Mouse (Mus musculus) midbrain, embryonic 16.5 days (tissue): ENCODE measurements at regions not wholly inside any gene's neighbourhood (a gene's known extent, or its start where the extent isn't known, plus 50 kb on each side); places are given as distances from the start of the nearest gene placed in this dataset.
A peak's percentile ranks its signal among the peaks of the same experiment; 100 is the strongest.

ENCODE experiments used
- ATAC-seq: fragments of 200-750 bp; cut with Nextera tagmentation; 2 replicates; pipeline ENCODE4 v1.8.0; 2017; ENCODE audit warnings: moderate TSS enrichment
- H3K27ac ChIP-seq: fragments of 300-500 bp; sonication (generic); 2 replicates; pipeline ENCODE4 v1.5.1; 2014; ENCODE audit warnings: mild to moderate bottlenecking, low read length, mixed read lengths
- H3K27me3 ChIP-seq: fragments of 300-500 bp; sonication (generic); 2 replicates; pipeline ENCODE4 v1.6.1; 2014; ENCODE audit warnings: low read depth, low read length, mixed read lengths; ENCODE audit not compliant: control insufficient read depth, insufficient read depth
- H3K36me3 ChIP-seq: fragments of 300-500 bp; sonication (generic); 2 replicates; pipeline ENCODE4 v1.6.1; 2014; ENCODE audit warnings: mild to moderate bottlenecking, low read length, moderate library complexity, mixed read lengths; ENCODE audit not compliant: control insufficient read depth, insufficient read depth
- H3K4me1 ChIP-seq: fragments of 300-500 bp; sonication (generic); 2 replicates; pipeline ENCODE4 v1.6.1; 2014; ENCODE audit warnings: mild to moderate bottlenecking, low read length, mixed read lengths; ENCODE audit not compliant: control insufficient read depth, insufficient read depth
- H3K4me2 ChIP-seq: fragments of 300-500 bp; sonication (generic); 2 replicates; pipeline ENCODE4 v1.6.1; 2014; ENCODE audit warnings: mild to moderate bottlenecking, low read length, mixed read lengths
- H3K4me3 ChIP-seq: fragments of 300-500 bp; sonication (generic); 2 replicates; pipeline ENCODE4 v1.5.1; 2014; ENCODE audit warnings: low read depth, mild to moderate bottlenecking, low read length, moderate library complexity, mixed read lengths
- H3K9ac ChIP-seq: fragments of 300-500 bp; sonication (generic); 2 replicates; pipeline ENCODE4 v1.6.1; 2014; ENCODE audit warnings: low read depth, low read length, mixed read lengths
- H3K9me3 ChIP-seq: fragments of 300-500 bp; sonication (generic); replicated peaks from 2 replicates; pipeline ENCODE4 v1.6.1; 2014; ENCODE audit warnings: mild to moderate bottlenecking, low read length, mixed read lengths; ENCODE audit not compliant: control insufficient read depth, poor library complexity, severe bottlenecking
- whole genome bisulfite sequencing: fragments of 180-500 bp; shearing (Covaris S2); extraction: QIAGEN DNeasy Blood & Tissue Kit; methylation state at CpG from one replicate; pipeline ENCODE4 v1.1.7; 2014; 5-methylcytosine and 5-hydroxymethylcytosine counted together

GRCm38 (mm10) chr4:10201835-10202234, 672.5 kb upstream of the 2610301B20Rik start:
- H3K27ac ChIP-seq: no peak overlapping the region
- 0 out of 2 replicates have a peak, but pooled peaks have one; percentile 25 for ATAC-seq
- 45% methylated on average over 3 of the region's 3 CpGs for WGBS

DNA sequence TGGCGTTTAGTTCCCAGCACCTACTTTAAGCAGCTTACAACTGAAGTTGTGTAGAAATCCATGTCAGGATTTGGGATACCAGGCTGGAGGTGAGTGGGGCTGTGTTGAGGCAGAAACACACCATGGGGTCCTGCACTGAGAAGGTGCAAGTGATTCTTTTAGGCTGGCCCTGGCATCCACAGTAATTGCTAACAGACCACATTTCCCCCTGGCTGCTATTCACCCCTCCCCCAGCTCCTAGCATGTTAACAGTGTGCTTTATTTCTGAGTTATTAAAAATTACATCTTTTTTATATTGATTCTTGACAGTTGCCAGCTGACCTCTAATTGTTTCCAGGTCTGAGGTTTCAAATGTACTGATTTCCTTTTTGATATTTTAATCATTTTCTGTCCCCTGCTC, 670.1 kb upstream of the 2610301B20Rik start:
- no peak overlapping the region for H3K27ac ChIP-seq
- WGBS: 86% methylated on average over 1 of the region's 1 CpGs
- ATAC-seq: no peak
- H3K9me3 ChIP-seq: no peaks in the 10 kb centered on the region
- H3K4me1 ChIP-seq: no peaks in the 10 kb centered on the region
- H3K27me3 ChIP-seq: no peaks in the 10 kb centered on the region
- no peak overlapping the region for H3K4me3 ChIP-seq
- no peak overlapping the region for H3K9ac ChIP-seq
- no peaks in the 10 kb centered on the region for H3K36me3 ChIP-seq
- H3K4me2 ChIP-seq: no peak overlapping the region

More at GRCm38 (mm10) chr4:10201835-10202234, 672.5 kb upstream of the 2610301B20Rik start:
- H3K9me3 ChIP-seq: no peaks in the 10 kb centered on the region
- H3K36me3 ChIP-seq: no peaks in the 10 kb centered on the region
- H3K4me2 ChIP-seq: no peak overlapping the region
- no peaks in the 10 kb centered on the region for H3K27me3 ChIP-seq
- H3K4me3 ChIP-seq: no peak overlapping the region
- no peaks in the 10 kb centered on the region for H3K4me1 ChIP-seq
- no peak overlapping the region for H3K9ac ChIP-seq

DNA sequence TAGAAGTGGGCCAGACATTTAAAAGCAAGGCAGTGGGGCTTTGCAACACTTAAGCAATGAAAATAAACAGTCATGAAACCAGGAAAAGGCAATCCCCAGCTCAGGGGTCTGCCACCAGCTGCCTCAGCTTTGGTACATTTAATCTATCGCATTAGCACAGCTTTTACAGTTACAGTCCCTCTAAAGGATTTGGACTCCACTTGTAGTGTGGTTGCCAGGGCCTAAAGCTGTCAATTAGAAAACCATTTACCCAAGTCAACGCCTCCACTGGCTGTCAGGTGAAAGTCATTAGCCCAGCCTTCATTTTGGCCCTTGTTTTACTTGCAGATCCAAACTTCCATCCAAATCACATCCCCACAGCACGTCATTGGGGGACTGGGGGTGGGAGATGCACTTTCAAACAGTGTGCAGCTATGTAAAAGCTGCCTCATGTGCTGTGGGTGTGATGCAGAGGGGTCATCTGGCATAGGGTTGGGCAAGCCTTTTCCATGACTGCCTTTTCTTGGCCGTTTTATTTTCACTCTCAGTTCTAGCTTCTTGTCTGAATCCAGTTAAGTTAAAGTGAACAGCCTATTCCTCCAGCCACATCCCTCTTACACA, 664.9 kb upstream of the 2610301B20Rik start:
- H3K4me3 ChIP-seq: no peak overlapping the region
- H3K27ac ChIP-seq: no peak overlapping the region
- WGBS: 61% methylated on average over 4 of the region's 4 CpGs
- H3K9me3 ChIP-seq: no peaks in the 10 kb centered on the region
- 0 out of 2 replicates have a peak, but pooled peaks have one; percentile 25 for ATAC-seq
- H3K4me2 ChIP-seq: no peak overlapping the region
- no peak overlapping the region for H3K9ac ChIP-seq
- no peaks in the 10 kb centered on the region for H3K4me1 ChIP-seq
- H3K27me3 ChIP-seq: no peaks in the 10 kb centered on the region
- no peaks in the 10 kb centered on the region for H3K36me3 ChIP-seq

GRCm38 (mm10) chr4:10211303-10211702, 663.0 kb upstream of the 2610301B20Rik start:
- no peak for ATAC-seq
- H3K9me3 ChIP-seq: no peaks in the 10 kb centered on the region
- 88% methylated on average over 4 of the region's 4 CpGs for WGBS

GRCm38 (mm10) chr4:10235324-10235723, 639.0 kb upstream of the 2610301B20Rik start:
- no peak overlapping the region for H3K9ac ChIP-seq
- no peaks in the 10 kb centered on the region for H3K9me3 ChIP-seq
- H3K4me3 ChIP-seq: no peak overlapping the region
- H3K27ac ChIP-seq: no peak overlapping the region
- no peak for ATAC-seq
- H3K4me2 ChIP-seq: no peak overlapping the region
- no peaks in the 10 kb centered on the region for H3K36me3 ChIP-seq
- 92% methylated on average over 5 of the region's 5 CpGs for WGBS
- H3K4me1 ChIP-seq: no peaks in the 10 kb centered on the region
- H3K27me3 ChIP-seq: no peaks in the 10 kb centered on the region

More at GRCm38 (mm10) chr4:10211303-10211702, 663.0 kb upstream of the 2610301B20Rik start:
- H3K4me2 ChIP-seq: no peak overlapping the region
- no peaks in the 10 kb centered on the region for H3K36me3 ChIP-seq
- no peaks in the 10 kb centered on the region for H3K4me1 ChIP-seq
- no peak overlapping the region for H3K9ac ChIP-seq
- H3K4me3 ChIP-seq: no peak overlapping the region
- H3K27ac ChIP-seq: no peak overlapping the region
- H3K27me3 ChIP-seq: no peaks in the 10 kb centered on the region

DNA sequence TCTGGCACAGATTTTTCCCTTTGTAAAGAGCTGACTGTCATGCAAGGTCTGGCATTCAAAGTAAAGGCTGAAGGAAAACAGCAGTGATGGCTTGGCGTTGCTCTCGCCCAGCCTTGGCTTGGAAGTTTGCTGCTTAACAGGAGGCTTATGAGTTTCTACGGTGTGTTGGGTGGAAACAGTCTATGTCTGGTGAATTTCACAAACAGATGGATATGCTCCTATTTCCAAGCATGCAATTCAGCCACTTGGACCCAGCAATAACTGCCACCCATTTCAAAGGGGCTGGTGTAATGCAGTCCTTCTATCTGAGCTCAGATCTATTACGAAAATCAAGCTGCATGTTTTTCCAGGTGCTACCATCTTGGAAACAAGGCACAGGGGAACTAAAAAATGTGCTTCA, 632.2 kb upstream of the 2610301B20Rik start:
- H3K4me1 ChIP-seq: no peaks in the 10 kb centered on the region
- H3K27ac ChIP-seq: no peak overlapping the region
- ATAC-seq: no peak
- 89% methylated on average over 4 of the region's 4 CpGs for WGBS
- H3K9ac ChIP-seq: no peak overlapping the region
- H3K4me3 ChIP-seq: no peak overlapping the region
- no peak overlapping the region for H3K4me2 ChIP-seq
- no peaks in the 10 kb centered on the region for H3K36me3 ChIP-seq
- H3K27me3 ChIP-seq: no peaks in the 10 kb centered on the region
- H3K9me3 ChIP-seq: no peaks in the 10 kb centered on the region

DNA sequence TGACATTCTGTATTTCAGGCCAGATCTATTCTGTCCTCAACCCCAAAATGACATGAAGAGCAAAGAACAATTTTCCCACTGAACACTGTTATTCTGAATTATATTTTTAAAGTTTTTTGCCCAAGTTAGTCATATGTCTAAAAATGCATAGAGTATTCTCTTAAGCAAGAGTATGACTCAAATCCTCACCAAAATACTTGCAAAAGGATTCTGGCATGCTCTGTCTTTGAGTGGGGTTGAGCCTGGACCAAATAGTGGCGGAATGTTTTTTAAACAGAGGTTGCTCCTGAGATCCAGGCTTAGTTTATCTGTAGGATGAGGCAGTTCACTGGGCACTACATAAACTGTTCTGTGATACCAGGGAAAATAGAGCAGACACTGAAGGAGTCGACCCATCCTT, 631.4 kb upstream of the 2610301B20Rik start:
- ATAC-seq: no peak

DNA sequence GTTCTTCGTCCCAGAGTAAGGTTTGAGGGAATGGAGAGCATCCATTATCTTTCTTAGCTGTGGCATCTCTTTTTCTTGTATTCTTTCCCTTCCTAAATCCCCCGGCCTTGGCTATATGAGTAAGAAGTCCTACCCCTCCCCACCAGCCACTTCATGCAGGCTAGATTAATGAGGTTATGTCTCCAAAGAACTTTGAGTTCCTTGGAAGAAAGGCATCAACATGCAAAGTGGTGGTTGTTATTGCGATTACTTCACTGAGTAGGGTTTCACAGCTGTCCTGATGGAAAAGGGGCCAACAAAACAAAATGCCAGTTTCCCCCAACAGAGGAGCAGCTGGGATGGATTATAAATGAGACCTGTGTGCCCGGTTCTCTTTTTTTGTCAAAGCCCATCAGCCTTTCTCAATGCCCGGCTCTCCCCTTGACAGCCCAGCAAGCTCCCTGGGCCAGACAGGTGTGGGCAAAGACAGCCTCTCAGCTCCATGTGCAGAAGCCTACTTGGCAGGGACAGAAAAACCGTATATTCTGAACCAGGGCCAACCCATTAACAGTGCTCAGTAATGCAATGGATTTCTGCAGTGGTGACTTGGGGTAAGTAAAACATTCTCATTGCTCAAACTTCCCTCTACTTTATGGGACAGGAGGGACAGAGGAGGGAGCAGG, 620.1 kb upstream of the 2610301B20Rik start:
- Histone ChIP-seq H3K4me3 (no peak overlapping the region), H3K4me2 (no peak overlapping the region), H3K27ac (no peak overlapping the region), H3K9me3 (no peaks in the 10 kb centered on the region), H3K4me1 (no peaks in the 10 kb centered on the region), H3K36me3 (no peaks in the 10 kb centered on the region), H3K9ac (no peak overlapping the region), H3K27me3 (no peaks in the 10 kb centered on the region)
- no peak for ATAC-seq
- 74% methylated on average over 6 of the region's 6 CpGs for WGBS

More for the DNA sequence above, 631.4 kb upstream of the 2610301B20Rik start:
- Histone ChIP-seq H3K4me3 (no peak overlapping the region), H3K4me2 (no peak overlapping the region), H3K9ac (no peak overlapping the region), H3K36me3 (no peaks in the 10 kb centered on the region), H3K27me3 (no peaks in the 10 kb centered on the region), H3K27ac (no peak overlapping the region), H3K4me1 (no peaks in the 10 kb centered on the region), H3K9me3 (no peaks in the 10 kb centered on the region)
- whole genome bisulfite sequencing: 85% methylated on average over 2 of the region's 2 CpGs

- 75% methylated on average over 4 of the region's 4 CpGs for WGBS
- ATAC-seq: no peak
These were observed 616.8 kb upstream of the 2610301B20Rik start for GRCm38 (mm10) chr4:10257537-10257936.

More at GRCm38 (mm10) chr4:10257537-10257936, 616.8 kb upstream of the 2610301B20Rik start:
- Histone ChIP-seq H3K9ac (no peak overlapping the region), H3K36me3 (no peaks in the 10 kb centered on the region), H3K27ac (no peak overlapping the region), H3K27me3 (no peaks in the 10 kb centered on the region), H3K9me3 (no peaks in the 10 kb centered on the region), H3K4me3 (no peak overlapping the region), H3K4me2 (no peak overlapping the region), H3K4me1 (no peaks in the 10 kb centered on the region)
